Mouse (Mus musculus): ENCODE data around the gene Ano2. TPM values are rescaled to one million over a fixed set of nuclear protein-coding genes. Genes with fewer than 3 reads are reported as not detected.

Ano2 gene
- total RNA-seq, 2 experiments from 2014 or later = not detected

DNA sequence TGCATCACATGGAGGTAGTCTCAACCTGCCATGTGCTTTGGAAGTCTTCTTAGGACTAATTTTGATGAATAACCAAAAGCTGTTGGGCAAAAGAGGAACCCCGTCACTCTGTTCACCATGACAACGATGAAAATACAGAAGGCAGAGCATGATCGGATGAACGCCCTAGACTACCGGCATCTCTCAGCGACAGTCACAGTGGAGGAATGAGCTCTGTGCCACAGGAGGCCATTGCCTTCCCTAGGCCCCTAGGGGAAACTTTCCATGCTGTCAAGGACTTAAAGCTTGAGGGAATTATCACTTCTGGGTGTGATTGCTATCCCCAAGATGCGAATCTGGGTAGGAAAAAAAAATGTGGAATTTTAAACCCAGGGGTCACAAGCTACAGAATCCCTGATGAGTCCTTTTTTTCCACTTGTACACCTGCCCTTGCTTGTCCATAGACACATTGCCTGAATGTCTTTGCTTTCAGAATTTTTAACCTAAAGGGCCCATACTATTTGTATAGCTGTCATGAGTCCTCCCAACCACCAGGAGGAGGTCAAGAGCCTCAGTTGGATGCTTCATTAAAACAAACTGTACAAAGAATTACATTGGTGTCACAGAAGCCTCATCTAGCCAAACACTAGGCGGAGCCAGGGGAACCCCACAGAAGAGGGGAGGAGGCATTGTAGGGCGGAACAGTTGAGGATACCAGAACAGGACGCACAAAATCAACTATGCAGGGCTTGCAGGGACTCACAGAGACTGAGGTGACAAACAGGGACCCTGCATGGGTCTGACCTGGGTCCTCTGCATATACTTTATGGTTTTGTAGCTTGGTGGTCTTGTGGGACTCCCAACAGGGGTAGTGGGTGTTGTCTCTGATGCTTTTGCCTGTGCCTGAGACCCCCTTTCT is 53.2 kb downstream of the Ano2 start:
- DNase-seq = no peak

DNA sequence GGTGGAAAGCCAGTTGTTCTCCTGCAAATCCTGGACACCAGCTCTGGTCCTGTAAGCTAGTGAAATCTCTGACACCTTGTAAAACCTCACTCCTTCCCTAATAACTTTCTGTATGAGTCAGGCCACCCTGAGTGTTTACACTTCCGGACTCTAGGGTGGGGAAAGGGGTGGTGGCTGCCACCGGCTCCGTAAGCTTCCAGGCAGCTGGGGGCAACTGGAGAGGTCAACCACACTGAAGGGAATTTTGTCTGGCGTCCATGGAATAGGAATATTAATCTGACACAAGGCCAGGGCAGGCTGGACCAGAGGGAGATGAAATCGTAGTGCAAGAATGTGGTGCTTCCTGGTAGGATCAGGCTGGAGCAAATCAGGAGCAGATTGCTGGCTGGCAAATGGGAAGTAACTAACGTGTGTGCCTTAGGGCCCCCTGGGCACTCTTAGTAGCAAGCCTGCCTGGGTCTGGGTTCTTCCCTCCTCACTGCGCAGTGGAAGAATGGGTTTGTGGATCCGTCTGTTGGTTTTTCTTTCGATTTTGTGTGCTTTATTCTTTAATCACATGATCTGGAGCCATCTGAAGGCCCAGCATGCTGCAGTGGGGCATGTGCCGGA is 57.2 kb downstream of the Ano2 start:
- DNase-seq = peak; percentile 24

- DNase-seq = no peak
Measured at GRCm38 (mm10) chr6:125748646-125749045, 58.4 kb downstream of the Ano2 start.

DNA sequence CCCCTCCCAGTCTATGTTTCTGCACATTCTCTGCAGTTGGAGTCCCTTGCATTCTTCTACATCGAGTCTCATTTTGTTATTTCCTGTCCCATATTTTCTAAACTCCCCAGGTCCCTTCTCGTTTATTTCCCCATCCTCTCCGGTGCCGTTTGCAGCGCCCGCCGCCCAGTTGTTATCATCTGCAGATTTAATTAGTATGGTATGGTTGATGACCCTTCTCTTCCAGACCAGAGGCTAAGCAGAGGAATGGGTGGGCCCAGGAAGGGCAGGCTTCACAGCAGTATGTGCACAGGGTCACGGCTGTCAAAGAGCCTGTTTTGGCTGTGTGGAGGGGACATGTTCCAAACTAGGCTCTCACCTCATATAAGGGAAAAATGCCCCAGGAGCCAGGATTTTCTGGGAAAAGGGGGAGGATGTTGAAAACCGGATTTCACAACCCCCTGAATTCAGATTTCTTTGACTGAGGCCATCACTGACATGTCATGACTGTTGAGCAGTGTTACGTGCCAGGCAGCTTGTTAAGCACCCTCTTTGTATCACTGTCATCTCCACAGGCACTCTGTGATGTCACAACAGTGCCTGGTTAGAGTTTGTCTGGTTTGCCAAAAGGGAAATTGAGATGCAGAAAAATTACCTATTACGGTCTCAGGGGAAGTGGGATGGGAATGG is 72.8 kb downstream of the Ano2 start:
- no peak for DNase-seq

DNA sequence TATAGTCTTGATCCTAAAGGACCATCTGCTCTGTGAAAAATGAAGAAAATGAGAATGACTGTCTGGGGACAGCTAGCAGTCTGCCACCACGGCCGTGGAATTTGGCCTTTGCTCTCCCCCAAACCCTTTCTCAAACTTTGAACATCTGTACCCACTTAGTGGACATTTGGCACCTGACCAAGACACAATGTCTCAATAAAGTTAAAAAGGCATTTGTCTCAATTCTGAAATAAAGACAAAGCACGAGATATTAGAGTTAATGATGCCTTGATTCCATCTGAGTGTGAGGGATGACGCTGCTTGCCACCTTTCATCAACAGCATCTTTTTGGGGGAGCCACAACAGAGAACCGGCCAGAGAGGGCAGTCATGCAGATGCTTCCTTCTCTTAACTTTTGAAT is 83.0 kb downstream of the Ano2 start:
- DNase-seq = no peak

DNA sequence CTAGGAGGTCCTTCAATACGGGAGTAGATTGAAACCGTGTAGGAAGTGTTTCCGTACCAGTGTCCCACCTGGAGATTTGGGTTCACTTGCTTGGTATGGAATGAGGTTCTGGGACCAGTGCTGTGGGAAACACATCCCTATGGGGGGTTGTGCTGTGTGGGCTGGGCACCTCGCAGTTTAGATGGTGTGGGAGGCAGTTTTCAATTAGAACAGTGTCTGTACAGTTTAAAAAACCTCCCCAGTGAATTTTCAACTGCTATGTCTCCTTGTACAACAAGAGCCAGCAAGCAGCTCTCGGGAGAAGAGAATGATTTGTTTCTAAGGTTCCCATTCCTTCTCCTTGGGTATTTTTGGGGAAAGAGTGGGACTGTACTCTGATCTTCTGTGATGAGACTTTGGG is 86.1 kb downstream of the Ano2 start:
- DNase-seq = no peak

DNA sequence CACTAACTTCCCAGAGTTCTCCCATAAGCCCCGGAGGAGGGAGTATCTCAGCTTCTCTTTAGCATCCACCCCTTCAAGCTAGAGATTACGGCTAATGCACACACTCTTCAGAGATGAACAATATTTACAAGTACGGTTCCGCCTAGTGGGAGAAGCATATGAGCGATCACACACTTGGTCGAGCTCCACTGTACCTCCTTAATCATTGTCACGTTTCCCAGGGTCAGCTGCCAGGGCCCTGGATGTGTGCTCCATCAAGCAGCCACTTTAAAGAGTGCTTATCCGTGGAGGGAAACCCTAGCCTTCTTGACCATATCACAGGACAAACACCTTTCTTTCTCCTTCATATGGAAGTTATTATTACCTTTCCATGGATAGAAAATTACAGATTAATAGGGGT is 112.7 kb downstream of the Ano2 start:
- no peak for DNase-seq

DNA sequence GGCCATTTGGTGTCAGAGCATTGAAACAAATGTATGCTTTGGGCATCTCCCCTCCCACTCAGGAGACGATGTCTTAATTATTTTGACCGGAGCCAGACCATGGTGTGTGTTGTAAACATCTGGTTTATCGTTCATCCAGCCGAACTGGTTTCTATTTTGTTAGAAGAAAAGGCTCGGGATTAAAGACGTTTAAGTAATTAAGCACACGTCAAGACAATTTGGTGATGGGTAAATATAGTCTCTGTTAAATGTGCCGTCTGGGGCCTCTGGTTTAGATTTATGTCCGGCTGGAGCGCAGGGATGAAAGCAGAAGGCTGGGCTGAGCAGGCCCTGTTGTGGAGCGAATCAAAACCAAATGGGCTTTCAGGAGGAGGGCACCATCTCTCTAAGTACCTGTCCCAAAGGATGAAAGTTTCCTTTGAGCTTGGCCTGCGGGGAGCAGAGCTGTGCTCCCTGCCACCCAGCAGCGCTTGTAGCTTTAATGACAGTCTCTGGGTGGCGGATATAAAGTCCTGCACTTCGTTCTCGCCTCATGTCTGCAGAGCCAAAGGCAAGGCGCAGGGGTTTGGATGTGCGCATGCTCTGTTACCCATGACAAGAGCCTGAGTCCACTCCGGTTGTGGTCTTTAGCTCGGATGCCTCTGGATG is 113.3 kb downstream of the Ano2 start:
- no peak for DNase-seq

GRCm38 (mm10) chr6:125808996-125809649 is 118.9 kb downstream of the Ano2 start:
- no peak for DNase-seq

- DNase-seq = no peak
Measured at GRCm38 (mm10) chr6:125811395-125811794, 121.2 kb downstream of the Ano2 start.

DNA sequence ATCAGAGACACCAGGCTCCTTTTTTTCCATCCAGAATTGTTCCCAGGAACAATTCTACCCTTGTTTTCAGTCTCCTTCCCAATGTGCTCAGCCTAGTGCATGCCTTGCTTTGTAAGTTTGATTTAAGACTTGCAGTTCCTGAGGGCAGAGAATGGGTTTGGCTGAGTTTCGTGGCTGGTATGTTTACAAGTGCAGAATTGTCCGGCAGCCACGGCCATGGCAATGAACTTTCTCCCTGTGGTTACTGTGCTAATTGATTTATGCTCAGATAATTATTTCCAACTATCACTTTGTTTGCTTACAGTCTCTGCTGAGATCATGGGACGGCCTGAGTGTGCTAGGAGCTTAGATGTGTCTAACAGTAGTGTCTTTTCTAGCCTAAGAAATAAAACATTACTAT is 147.9 kb downstream of the Ano2 start:
- no peak for DNase-seq

GRCm38 (mm10) chr6:125841284-125841683 is 151.1 kb downstream of the Ano2 start:
- no peak for DNase-seq

DNA sequence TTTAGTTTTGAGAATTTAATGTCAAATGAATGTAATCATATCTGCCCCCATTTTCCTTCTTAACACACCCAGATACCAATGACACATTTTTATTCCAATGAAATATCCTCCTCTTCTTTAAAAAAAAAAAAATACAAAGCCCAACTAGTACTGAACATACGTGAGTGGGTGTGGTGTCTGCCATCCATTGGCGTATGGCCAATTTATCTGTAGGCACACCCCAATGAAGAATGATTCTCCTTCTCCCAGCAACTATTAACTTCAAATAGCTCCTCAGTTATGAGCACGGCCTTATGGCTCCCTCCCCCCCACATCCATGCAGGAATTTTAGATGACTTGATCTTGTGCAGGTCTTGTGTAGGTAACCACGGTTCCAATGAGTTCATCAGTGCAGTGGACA is 161.0 kb downstream of the Ano2 start:
- DNase-seq = no peak

- no peak for DNase-seq
Measured at GRCm38 (mm10) chr6:125858294-125858693, 168.1 kb downstream of the Ano2 start.

GRCm38 (mm10) chr6:125868516-125868915 is 178.3 kb downstream of the Ano2 start:
- no peak for DNase-seq

GRCm38 (mm10) chr6:125871482-125871881 is 181.3 kb downstream of the Ano2 start:
- DNase-seq = no peak

DNA sequence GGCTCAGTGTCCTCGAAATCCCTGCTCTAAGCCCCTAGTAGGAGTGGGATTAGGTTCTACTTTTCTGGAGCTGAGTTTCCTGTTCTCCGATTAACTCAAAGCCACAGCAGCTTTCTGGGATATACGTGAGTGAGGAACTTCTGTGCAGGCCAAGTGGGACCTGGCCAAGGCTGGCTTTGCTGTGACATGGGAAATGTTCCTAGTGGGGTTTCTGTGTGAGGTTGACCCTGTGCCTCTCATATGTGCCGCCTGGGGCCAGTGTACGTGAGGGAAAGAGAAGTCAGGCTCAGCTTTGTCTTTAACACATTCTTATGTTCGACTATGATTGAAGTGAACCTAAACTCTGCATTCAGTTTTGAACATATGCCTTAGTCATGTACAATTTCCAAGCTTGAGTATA is 184.5 kb downstream of the Ano2 start:
- DNase-seq = no peak

DNA sequence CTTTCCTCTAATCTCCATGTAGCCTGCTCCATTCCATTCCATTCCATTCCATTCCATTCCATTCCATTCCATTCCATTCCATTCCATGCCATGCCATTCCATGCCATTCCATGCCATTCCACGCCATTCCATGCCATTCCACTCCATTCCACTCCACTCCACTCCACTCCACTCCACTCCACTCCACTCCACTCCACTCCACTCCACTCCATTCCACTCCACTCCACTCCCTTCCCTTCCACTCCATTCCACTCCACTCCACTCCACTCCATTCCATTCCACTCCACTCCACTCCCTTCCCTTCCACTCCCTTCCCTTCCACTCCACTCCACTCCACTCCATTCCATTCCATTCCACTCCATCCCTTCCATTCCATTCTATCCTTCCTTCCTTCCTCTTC is 186.7 kb downstream of the Ano2 start:
- DNase-seq = no peak

DNA sequence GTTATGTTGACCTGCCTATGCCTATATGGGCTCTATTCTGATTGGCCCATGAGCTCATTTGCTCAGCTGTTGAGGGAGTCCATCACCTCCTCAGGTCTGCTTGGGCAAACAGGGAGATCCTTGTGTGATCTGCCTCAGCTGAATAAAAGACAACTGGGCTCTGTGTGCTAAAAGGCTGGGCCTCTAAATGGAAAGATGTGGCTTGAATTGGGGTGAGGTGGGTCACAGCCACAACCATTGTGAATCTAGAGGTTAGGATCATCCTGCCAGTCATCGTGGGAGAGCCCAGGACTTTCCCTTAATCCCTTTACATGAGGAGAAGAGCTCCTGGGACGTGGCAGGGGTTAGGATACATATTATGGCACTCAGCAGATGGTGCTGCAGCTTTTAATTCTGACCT is 188.5 kb downstream of the Ano2 start:
- DNase-seq = no peak

GRCm38 (mm10) chr6:125879306-125879705 is 189.1 kb downstream of the Ano2 start:
- DNase-seq = no peak

DNA sequence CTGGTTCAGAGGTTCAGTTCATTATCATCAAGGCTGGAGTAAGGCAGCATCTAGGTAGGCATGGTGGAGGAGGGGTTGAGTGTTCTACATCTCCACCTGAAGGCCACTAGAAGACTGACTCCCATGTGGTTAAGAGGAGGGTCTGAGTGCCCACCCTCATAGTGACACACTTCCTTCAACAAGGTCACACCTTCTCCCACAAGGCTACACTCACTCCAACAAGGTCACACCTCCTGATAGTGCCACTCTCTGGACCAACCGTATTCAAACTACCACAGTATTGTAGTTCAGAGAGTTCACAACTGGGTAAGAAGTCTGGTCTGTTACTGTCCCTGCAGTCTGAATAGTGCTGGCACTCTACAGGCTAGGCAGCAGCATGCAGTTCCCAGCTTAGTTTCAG is 198.4 kb downstream of the Ano2 start:
- DNase-seq = no peak

DNA sequence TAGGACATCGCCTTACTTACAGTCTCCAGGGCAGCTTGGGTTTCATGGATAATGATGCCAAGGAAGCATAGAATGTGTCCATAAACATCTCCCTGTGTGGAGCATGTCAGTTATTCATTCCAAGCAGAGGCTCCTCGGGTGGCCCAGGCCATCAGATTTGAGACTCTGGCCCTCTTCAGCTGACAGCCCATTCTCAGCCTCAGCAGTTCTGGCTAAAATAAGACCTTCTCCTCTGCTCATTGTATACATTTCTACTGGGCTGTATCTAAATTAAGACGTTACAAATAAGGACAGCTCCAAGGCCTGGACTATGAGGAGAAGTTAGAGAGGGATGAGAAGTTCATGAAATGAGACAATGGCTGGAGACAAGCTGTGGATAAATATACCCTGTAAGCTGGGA is 204.1 kb downstream of the Ano2 start:
- DNase-seq = no peak
